Comparison of ENCODE assay signal across 8 mouse cellular contexts in genomic region chr9:62420261-62420917, GRCm38 (mm10).
DNase-seq lines count a peak whose midpoint lies in the region; ATAC-seq and TF ChIP-seq lines count a peak whose summit lies in the region.

No protein-coding gene starts in this region.

- 0 out of 2 replicates have a peak, but pooled peaks have one; percentile 2 for ATAC-seq in heart, embryonic 13.5 days (ENCODE audit: extremely low read depth, insufficient number of reproducible peaks, low FRiP score, low TSS enrichment)
- ATAC-seq in liver, embryonic 13.5 days (ENCODE audit: low read depth) = no peak
- 0 out of 2 replicates have a peak, but pooled peaks have one; percentile 1 for ATAC-seq in stomach, embryonic 16.5 days (ENCODE audit: insufficient read depth, low FRiP score)

- H3K27ac ChIP-seq in liver, adult 2 months (replicated peaks; ENCODE audit: insufficient read depth, low read depth, low read length) = peak overlapping the region; percentile 55
- H3K27ac ChIP-seq in heart, embryonic 13.5 days (replicated peaks) = peak overlapping the region; percentile 79
- H3K27ac ChIP-seq in liver, embryonic 13.5 days = peak overlapping the region; percentile 30
- H3K27ac ChIP-seq in stomach, embryonic 16.5 days (ENCODE audit: low read length) = peak overlapping the region; percentile 41; the same call in 1 of the 2 replicates

- peak overlapping the region; percentile 58 for H3K4me2 ChIP-seq in heart, embryonic 13.5 days
- peak overlapping the region; percentile 68 for H3K4me2 ChIP-seq in liver, embryonic 13.5 days
- H3K4me2 ChIP-seq in stomach, embryonic 16.5 days (ENCODE audit: low read depth, low read length) = peak overlapping the region; percentile 66

- no peaks in the 10 kb centered on the region for H3K79me2 ChIP-seq in liver, adult 2 months (ENCODE audit: control insufficient read depth, insufficient read depth, low read length)

- H3K9ac ChIP-seq in liver, adult 2 months (ENCODE audit: low read depth, low read length) = peak overlapping the region; percentile 59
- H3K9ac ChIP-seq in heart, embryonic 13.5 days = peak overlapping the region; percentile 48
- H3K9ac ChIP-seq in liver, embryonic 13.5 days = peak overlapping the region; percentile 45; the same call in 1 of the 2 replicates
- H3K9ac ChIP-seq in stomach, embryonic 16.5 days (ENCODE audit: low read length) = peak overlapping the region; percentile 72

- DNase-seq in liver, adult 2 months (ENCODE audit: extremely low read depth, low read depth, low spot score) = no peak
- no peak for DNase-seq in liver
- DNase-seq in cerebellum, adult 9-11 months = peak; percentile 73
- no peak for DNase-seq in liver, embryonic 13.5 days
- no peak for DNase-seq in right cerebral cortex, postnatal 10 days (ENCODE audit: low spot score in 2 of 2)
- DNase-seq in urinary bladder, postnatal 10 days (ENCODE audit: low spot score) = no peak

- TF ChIP-seq POLR2A in liver, adult 2 months (IDR thresholded peaks at IDR 0.05; ENCODE audit: extremely low read depth, insufficient read depth, low read length) = no peak

- H3K27me3 ChIP-seq in liver, adult 2 months (ENCODE audit: control insufficient read depth, insufficient read depth, low read length) = no peaks in the 10 kb centered on the region
- no peaks in the 10 kb centered on the region for H3K27me3 ChIP-seq in heart, embryonic 13.5 days (replicated peaks)
- no peaks in the 10 kb centered on the region for H3K27me3 ChIP-seq in liver, embryonic 13.5 days
- no peaks in the 10 kb centered on the region for H3K27me3 ChIP-seq in stomach, embryonic 16.5 days (ENCODE audit: control insufficient read depth, insufficient read depth, low read length)

- 83% methylated on average over 10 of the region's 10 CpGs for WGBS in liver, adult 2 months
- WGBS in heart, embryonic 13.5 days = 58% methylated on average over 10 of the region's 10 CpGs
- 53% methylated on average over 9 of the region's 10 CpGs for WGBS in liver, embryonic 13.5 days (ENCODE audit: insufficient replicate concordance)
- 54% methylated on average over 9 of the region's 10 CpGs for WGBS in stomach, embryonic 16.5 days

- H3K4me3 ChIP-seq in liver, adult 2 months (ENCODE audit: insufficient read depth, low read depth, low read length) = no peak overlapping the region
- peak overlapping the region; percentile 36 for H3K4me3 ChIP-seq in heart, embryonic 13.5 days
- peak overlapping the region; percentile 47 for H3K4me3 ChIP-seq in liver, embryonic 13.5 days (replicated peaks)
- H3K4me3 ChIP-seq in stomach, embryonic 16.5 days (replicated peaks; ENCODE audit: low read length) = peak overlapping the region; percentile 40; the same call in 1 of the 2 replicates

- H3K36me3 ChIP-seq in liver, adult 2 months (ENCODE audit: control insufficient read depth, insufficient read depth, low read length) = no peaks in the 10 kb centered on the region
- H3K36me3 ChIP-seq in heart, embryonic 13.5 days = 0 out of 2 replicates have a peak, but pooled peaks cover 2% of the 10 kb centered on the region
- H3K36me3 ChIP-seq in liver, embryonic 13.5 days = no peaks in the 10 kb centered on the region
- H3K36me3 ChIP-seq in stomach, embryonic 16.5 days (ENCODE audit: control insufficient read depth, insufficient read depth, low read length) = no peaks in the 10 kb centered on the region

- H3K4me1 ChIP-seq in liver, adult 2 months (ENCODE audit: control insufficient read depth, insufficient read depth, low read length) = 0 out of 2 replicates have a peak, but pooled peaks cover 2% of the 10 kb centered on the region
- peaks cover 50% of the 10 kb centered on the region for H3K4me1 ChIP-seq in heart, embryonic 13.5 days
- peaks cover 26% of the 10 kb centered on the region for H3K4me1 ChIP-seq in liver, embryonic 13.5 days (replicated peaks)
- peaks cover 17% of the 10 kb centered on the region for H3K4me1 ChIP-seq in stomach, embryonic 16.5 days (ENCODE audit: control insufficient read depth, insufficient read depth, low read length)

- TF ChIP-seq CTCF in liver, adult 2 months (IDR thresholded peaks at IDR 0.05; ENCODE audit: low read depth, low read length) = no peak

- peaks cover 7% of the 10 kb centered on the region; the same call in 1 of the 2 replicates for H3K9me3 ChIP-seq in heart, embryonic 13.5 days
- peaks cover 3% of the 10 kb centered on the region for H3K9me3 ChIP-seq in liver, embryonic 13.5 days (replicated peaks)
- no peaks in the 10 kb centered on the region for H3K9me3 ChIP-seq in stomach, embryonic 16.5 days (replicated peaks; ENCODE audit: control insufficient read depth, low read length)
